Mouse (Mus musculus) forebrain, embryonic 11.5 days (tissue): Measurements from ENCODE around the gene Baiap2l1. TPM values are rescaled to one million over a fixed set of nuclear protein-coding genes. Genes with fewer than 3 reads are reported as not detected.

Experiments
- ATAC-seq: fragments of 200-750 bp; cut with Nextera tagmentation; replicated peaks from 2 replicates; pipeline ENCODE4 v1.8.0; 2017; ENCODE audit warnings: moderate TSS enrichment; ENCODE audit not compliant: low FRiP score
- DNase-seq: peaks from one replicate; pipeline ENCODE4 v3.0.0-alpha.2; 2017; ENCODE audit warnings: low spot score
- H3K27ac ChIP-seq: fragments of 300-500 bp; sonication (generic); 2 replicates; pipeline ENCODE4 v1.5.1; 2014; ENCODE audit warnings: low read depth, low read length
- H3K27me3 ChIP-seq: fragments of 300-500 bp; sonication (generic); 2 replicates; pipeline ENCODE4 v1.6.1; 2014; ENCODE audit warnings: mild to moderate bottlenecking, low read length, mixed read lengths; ENCODE audit not compliant: control insufficient read depth, insufficient read depth
- H3K36me3 ChIP-seq: fragments of 300-500 bp; sonication (generic); 2 replicates; pipeline ENCODE4 v1.6.1; 2014; ENCODE audit warnings: mild to moderate bottlenecking, low read length, moderate library complexity, mixed read lengths; ENCODE audit not compliant: control insufficient read depth, insufficient read depth
- H3K4me1 ChIP-seq: fragments of 300-500 bp; sonication (generic); replicated peaks from 2 replicates; pipeline ENCODE4 v1.6.1; 2014; ENCODE audit warnings: low read length, mixed read lengths; ENCODE audit not compliant: control insufficient read depth, insufficient read depth
- H3K4me2 ChIP-seq: fragments of 300-500 bp; sonication (generic); 2 replicates; pipeline ENCODE4 v1.6.1; 2014; ENCODE audit warnings: low read depth, mild to moderate bottlenecking, low read length, moderate library complexity, mixed read lengths; ENCODE audit not compliant: severe bottlenecking
- H3K4me3 ChIP-seq: fragments of 300-500 bp; sonication (generic); 2 replicates; pipeline ENCODE4 v1.5.1; 2014; ENCODE audit warnings: low read depth, low read length
- H3K9ac ChIP-seq: fragments of 300-500 bp; sonication (generic); 2 replicates; pipeline ENCODE4 v1.6.1; 2014; ENCODE audit warnings: low read length
- H3K9me3 ChIP-seq: fragments of 300-500 bp; sonication (generic); 2 replicates; pipeline ENCODE4 v1.6.1; 2016; ENCODE audit warnings: low read length, mixed read lengths; ENCODE audit not compliant: control insufficient read depth
- WGBS: fragments of 180-500 bp; shearing (Covaris S2); extraction: QIAGEN DNeasy Blood & Tissue Kit; methylation state at CpG from one replicate; pipeline ENCODE4 v1.1.7; 2014; 5-methylcytosine and 5-hydroxymethylcytosine counted together
- polyA plus RNA-seq: library from polyadenylated mRNA; unstranded; fragments of >200 nt; fragmentation: Nextera tagmentation; extraction: Ambion mirVana; gene quantifications from 2 replicates; pipeline ENCODE4 v1.2.1, GENCODE M21; 2014

Gene Baiap2l1
- polyA plus RNA-seq: 4.1 and 4.2 TPM in 2 replicates

- no peaks in the 10 kb centered on the region for H3K36me3 ChIP-seq
- H3K27me3 ChIP-seq: peaks cover 8% of the 10 kb centered on the region
- H3K4me3 ChIP-seq: peak within 1 kb of the TSS; percentile 47
- ATAC-seq (peak; percentile 96), DNase-seq (peak; percentile 94)
- H3K27ac ChIP-seq: no peak within 1 kb of the TSS
- no peaks in the 10 kb centered on the region; the same call in 1 of the 2 replicates for H3K4me1 ChIP-seq
- WGBS: 0% methylated on average over 59 of the region's 60 CpGs
- peak within 1 kb of the TSS; percentile 86 for H3K4me2 ChIP-seq
- H3K9me3 ChIP-seq: no peaks in the 10 kb centered on the region
- H3K9ac ChIP-seq: peak within 1 kb of the TSS; percentile 37
Observed at GRCm38 (mm10) chr5:144357881-144358591, at the start of gene Baiap2l1. Baiap2l1 (minus strand) TSS chr5:144358112.

- Histone ChIP-seq H3K4me3 (no peak overlapping the region), H3K9ac (no peak overlapping the region), H3K27ac (no peak overlapping the region), H3K9me3 (no peaks in the 10 kb centered on the region), H3K4me2 (no peak overlapping the region), H3K36me3 (no peaks in the 10 kb centered on the region), H3K27me3 (no peaks in the 10 kb centered on the region), H3K4me1 (no peaks in the 10 kb centered on the region)
- WGBS: 94% methylated on average over 11 of the region's 11 CpGs
- no peak for DNase-seq
- no peak for ATAC-seq
Observed at GRCm38 (mm10) chr5:144406256-144406655, 48.3 kb upstream of the Baiap2l1 start.

GRCm38 (mm10) chr5:144400821-144401220 is 42.9 kb upstream of the Baiap2l1 start:
- 0 out of 2 replicates have a peak, but pooled peaks cover 3% of the 10 kb centered on the region for H3K4me1 ChIP-seq
- WGBS: 28% methylated on average over 5 of the region's 5 CpGs
- H3K36me3 ChIP-seq: no peaks in the 10 kb centered on the region
- ATAC-seq (no peak), DNase-seq (peak; percentile 57)
- H3K4me2 ChIP-seq: no peak overlapping the region
- no peak overlapping the region for H3K9ac ChIP-seq
- H3K9me3 ChIP-seq: no peaks in the 10 kb centered on the region
- no peak overlapping the region for H3K27ac ChIP-seq
- H3K27me3 ChIP-seq: no peaks in the 10 kb centered on the region
- no peak overlapping the region for H3K4me3 ChIP-seq

- no peak overlapping the region for H3K4me3 ChIP-seq
- H3K9ac ChIP-seq: no peak overlapping the region
- no peak for ATAC-seq
- H3K4me1 ChIP-seq: 0 out of 2 replicates have a peak, but pooled peaks cover 3% of the 10 kb centered on the region
- H3K9me3 ChIP-seq: no peaks in the 10 kb centered on the region
- H3K4me2 ChIP-seq: no peak overlapping the region
- 51% methylated on average over 5 of the region's 9 CpGs for WGBS
- H3K27ac ChIP-seq: no peak overlapping the region
- no peaks in the 10 kb centered on the region for H3K27me3 ChIP-seq
- H3K36me3 ChIP-seq: no peaks in the 10 kb centered on the region
- no peak for DNase-seq
Observed at GRCm38 (mm10) chr5:144397566-144397965, 39.7 kb upstream of the Baiap2l1 start.

GRCm38 (mm10) chr5:144394142-144394541 is 36.2 kb upstream of the Baiap2l1 start:
- H3K4me2 ChIP-seq: no peak overlapping the region
- DNase-seq (no peak), ATAC-seq (no peak)
- H3K4me1 ChIP-seq: no peaks in the 10 kb centered on the region
- H3K27ac ChIP-seq: no peak overlapping the region
- no peak overlapping the region for H3K9ac ChIP-seq
- WGBS: 85% methylated on average over 2 of the region's 2 CpGs
- no peaks in the 10 kb centered on the region for H3K27me3 ChIP-seq
- H3K9me3 ChIP-seq: no peaks in the 10 kb centered on the region
- H3K4me3 ChIP-seq: no peak overlapping the region
- no peaks in the 10 kb centered on the region for H3K36me3 ChIP-seq

- H3K4me3 ChIP-seq: no peak overlapping the region
- no peaks in the 10 kb centered on the region; the same call in 1 of the 2 replicates for H3K9me3 ChIP-seq
- H3K36me3 ChIP-seq: no peaks in the 10 kb centered on the region
- no peak overlapping the region for H3K4me2 ChIP-seq
- no peak overlapping the region for H3K9ac ChIP-seq
- peak; percentile 73 for DNase-seq
- no peak overlapping the region for H3K27ac ChIP-seq
- 11% methylated on average over 6 of the region's 6 CpGs for WGBS
- H3K27me3 ChIP-seq: no peaks in the 10 kb centered on the region
- no peaks in the 10 kb centered on the region for H3K4me1 ChIP-seq
- no peak; the same call in 1 of the 2 replicates for ATAC-seq
Observed at GRCm38 (mm10) chr5:144387851-144388250, 29.9 kb upstream of the Baiap2l1 start.

GRCm38 (mm10) chr5:144383936-144384335 is 26.0 kb upstream of the Baiap2l1 start:
- Histone ChIP-seq H3K27ac (no peak overlapping the region), H3K4me1 (no peaks in the 10 kb centered on the region), H3K4me2 (no peak overlapping the region), H3K9ac (no peak overlapping the region), H3K4me3 (no peak overlapping the region), H3K9me3 (no peaks in the 10 kb centered on the region; the same call in 1 of the 2 replicates), H3K36me3 (no peaks in the 10 kb centered on the region), H3K27me3 (no peaks in the 10 kb centered on the region)
- no peak for ATAC-seq
- DNase-seq: no peak
- 64% methylated on average over 3 of the region's 3 CpGs for WGBS

- H3K36me3 ChIP-seq: no peaks in the 10 kb centered on the region
- no peak overlapping the region for H3K4me2 ChIP-seq
- DNase-seq (no peak), ATAC-seq (no peak)
- no peak overlapping the region for H3K27ac ChIP-seq
- H3K9ac ChIP-seq: no peak overlapping the region
- H3K9me3 ChIP-seq: no peaks in the 10 kb centered on the region; the same call in 1 of the 2 replicates
- H3K4me3 ChIP-seq: no peak overlapping the region
- no peaks in the 10 kb centered on the region for H3K27me3 ChIP-seq
- no peaks in the 10 kb centered on the region for H3K4me1 ChIP-seq
- WGBS: 85% methylated on average over 3 of the region's 3 CpGs
Observed at GRCm38 (mm10) chr5:144381782-144382181, 23.9 kb upstream of the Baiap2l1 start.

GRCm38 (mm10) chr5:144380689-144381088 is 22.8 kb upstream of the Baiap2l1 start:
- ATAC-seq: no peak
- WGBS: 88% methylated on average over 7 of the region's 7 CpGs

More at GRCm38 (mm10) chr5:144380689-144381088, 22.8 kb upstream of the Baiap2l1 start:
- DNase-seq: no peak
- H3K4me1 ChIP-seq: no peaks in the 10 kb centered on the region
- no peak overlapping the region for H3K4me3 ChIP-seq
- no peak overlapping the region for H3K4me2 ChIP-seq
- H3K27ac ChIP-seq: no peak overlapping the region
- H3K9ac ChIP-seq: no peak overlapping the region
- H3K9me3 ChIP-seq: no peaks in the 10 kb centered on the region; the same call in 1 of the 2 replicates
- no peaks in the 10 kb centered on the region for H3K27me3 ChIP-seq
- no peaks in the 10 kb centered on the region for H3K36me3 ChIP-seq
